21 mouse cellular contexts compared by ENCODE assay signal in genomic region chr11:19631055-19631695, GRCm38 (mm10).
DNase-seq lines count a peak whose midpoint lies in the region; ATAC-seq and TF ChIP-seq lines count a peak whose summit lies in the region.
"Had no signal": no experiment of that assay in that cellular context is flagged by ENCODE, and none has a peak within 500 bp of the region (broad histone marks: within the 10 kb centered on the region; RNA-seq: fewer than 3 reads in every experiment).

No protein-coding gene starts in this region.

- H3K4me1 ChIP-seq in heart, adult 2 months (ENCODE audit: control insufficient read depth, insufficient read depth, low read length) = no peaks in the 10 kb centered on the region
- peaks cover 5% of the 10 kb centered on the region for H3K4me1 ChIP-seq in limb, embryonic 11.5 days (ENCODE audit: control insufficient read depth, insufficient read depth, low read length)
- H3K4me1 ChIP-seq: embryonic facial prominence, embryonic 12.5 days; forebrain, embryonic 13.5 days; hindbrain, embryonic 12.5 days; hindbrain, embryonic 15.5 days; intestine, embryonic 15.5 days had no signal

- H3K27me3 ChIP-seq in heart, adult 2 months (ENCODE audit: control insufficient read depth, insufficient read depth, low read length) = no peaks in the 10 kb centered on the region
- H3K27me3 ChIP-seq in limb, embryonic 11.5 days (ENCODE audit: control insufficient read depth, insufficient read depth, low read length) = no peaks in the 10 kb centered on the region
- no peaks in the 10 kb centered on the region for H3K27me3 ChIP-seq in myocyte (ENCODE audit: control insufficient read depth, insufficient read depth, insufficient read length)
- H3K27me3 ChIP-seq: embryonic facial prominence, embryonic 12.5 days; forebrain, embryonic 13.5 days; hindbrain, embryonic 12.5 days; hindbrain, embryonic 15.5 days; intestine, embryonic 15.5 days had no signal

- no peak for TF ChIP-seq EP300 in heart, adult 2 months (IDR thresholded peaks at IDR 0.05; ENCODE audit: insufficient read depth, low read depth, low read length)

- no peaks in the 10 kb centered on the region for H3K9me3 ChIP-seq in limb, embryonic 11.5 days (ENCODE audit: control insufficient read depth, low read length)
- H3K9me3 ChIP-seq: embryonic facial prominence, embryonic 12.5 days; forebrain, embryonic 13.5 days; hindbrain, embryonic 12.5 days; hindbrain, embryonic 15.5 days; intestine, embryonic 15.5 days had no signal

- ATAC-seq in limb, embryonic 11.5 days (ENCODE audit: insufficient number of reproducible peaks, low FRiP score, low TSS enrichment, low read depth) = peak; percentile 70
- ATAC-seq: CD4-positive, CD25-positive, alpha-beta regulatory T cell, adult 4 months; forebrain, embryonic 13.5 days; forebrain, postnatal 0 days; intestine, embryonic 15.5 days had no signal

- peak; percentile 64 for DNase-seq in heart, adult 11 months
- DNase-seq in heart, adult 2 months = no peak
- DNase-seq in limb, embryonic 11.5 days (ENCODE audit: low spot score) = peak; percentile 76
- no peak for DNase-seq in thymus, postnatal 14 days
- DNase-seq in adipocyte (ENCODE audit: low spot score) = no peak
- DNase-seq: adrenal gland, adult 8-10 months; adrenal gland, postnatal 25 days; cerebellum, adult 11-12 months; cerebellum, adult 8-10 months; cerebellum, postnatal 14 days; forebrain, postnatal 0 days; gastrocnemius, postnatal 25 days had no signal

- no peak overlapping the region for H3K4me3 ChIP-seq in heart, adult 2 months
- no peak overlapping the region for H3K4me3 ChIP-seq in limb, embryonic 11.5 days (ENCODE audit: low read depth, low read length)
- no peak overlapping the region for H3K4me3 ChIP-seq in myocyte
- H3K4me3 ChIP-seq: embryonic facial prominence, embryonic 12.5 days; erythroblast, embryonic 14.5 days; forebrain, embryonic 13.5 days; hindbrain, embryonic 12.5 days; hindbrain, embryonic 15.5 days; intestine, embryonic 15.5 days had no signal

- no peak for TF ChIP-seq CTCF in heart, adult 2 months (IDR thresholded peaks at IDR 0.05)

- no peak overlapping the region for H3ac ChIP-seq in myocyte (ENCODE audit: control insufficient read depth, insufficient read length)

- no peak overlapping the region for H3K27ac ChIP-seq in heart, adult 2 months
- H3K27ac ChIP-seq in limb, embryonic 11.5 days (replicated peaks; ENCODE audit: low read depth, low read length) = no peak overlapping the region
- H3K27ac ChIP-seq: embryonic facial prominence, embryonic 12.5 days; forebrain, embryonic 13.5 days; hindbrain, embryonic 12.5 days; hindbrain, embryonic 15.5 days; intestine, embryonic 15.5 days had no signal

- no peak overlapping the region for H3K4me2 ChIP-seq in limb, embryonic 11.5 days (ENCODE audit: low read depth, severe bottlenecking)
- no peak overlapping the region for H3K4me2 ChIP-seq in myocyte (ENCODE audit: low read depth)
- H3K4me2 ChIP-seq: embryonic facial prominence, embryonic 12.5 days; forebrain, embryonic 13.5 days; heart, embryonic 11.5 days; hindbrain, embryonic 12.5 days; hindbrain, embryonic 15.5 days; intestine, embryonic 15.5 days had no signal

- no peak overlapping the region for H3K9ac ChIP-seq in heart, adult 2 months (ENCODE audit: low read depth, low read length)
- no peak overlapping the region for H3K9ac ChIP-seq in limb, embryonic 11.5 days (ENCODE audit: low read length)
- H3K9ac ChIP-seq: embryonic facial prominence, embryonic 12.5 days; forebrain, embryonic 13.5 days; forebrain, postnatal 0 days; hindbrain, embryonic 12.5 days; hindbrain, embryonic 15.5 days; intestine, embryonic 15.5 days had no signal

- TF ChIP-seq POLR2A in heart, adult 2 months (IDR thresholded peaks at IDR 0.05; ENCODE audit: insufficient read depth, low read depth, low read length) = no peak
- TF ChIP-seq POLR2A in myocyte (IDR thresholded peaks at IDR 0.05; ENCODE audit: insufficient read length, low read depth) = no peak

- intact Hi-C loops in heart, adult 2 months (cut with DNase I) = no loop called here

- no peaks in the 10 kb centered on the region for H3K79me2 ChIP-seq in heart, adult 2 months (replicated peaks; ENCODE audit: control insufficient read depth, insufficient read depth, low read length)
- H3K79me2 ChIP-seq in myocyte (ENCODE audit: control insufficient read depth, insufficient read depth) = no peaks in the 10 kb centered on the region

- 93% methylated on average over 6 of the region's 6 CpGs for WGBS in heart, adult 2 months
- 22% methylated on average over 6 of the region's 6 CpGs for WGBS in limb, embryonic 11.5 days

- no peaks in the 10 kb centered on the region for H3K36me3 ChIP-seq in heart, adult 2 months (ENCODE audit: control insufficient read depth, insufficient read depth, low read length)
- no peaks in the 10 kb centered on the region for H3K36me3 ChIP-seq in limb, embryonic 11.5 days (ENCODE audit: control insufficient read depth, insufficient read depth, low read length)
- no peaks in the 10 kb centered on the region for H3K36me3 ChIP-seq in myocyte (ENCODE audit: control insufficient read depth, insufficient read depth)
- H3K36me3 ChIP-seq: embryonic facial prominence, embryonic 12.5 days; hindbrain, embryonic 12.5 days; hindbrain, embryonic 15.5 days; intestine, embryonic 15.5 days had no signal

TF ChIP-seq in myocyte, 11 proteins besides CTCF, POLR2A, EP300 and RAD21:
- no peak for TF ChIP-seq E2F4 (IDR thresholded peaks at IDR 0.05; ENCODE audit: insufficient read depth)
- TF ChIP-seq MYOD1 (IDR thresholded peaks at IDR 0.05; ENCODE audit: control insufficient read depth in 1 of 3, insufficient read length in 2 of 3, low read depth in 2 of 3) = peak in 2 of 3 experiments; percentile 33 to 50

Comparison
In these comparisons a context has a peak if more than half of its experiments do, and no peak if none do; other contexts are left out.
1. DNase-seq: peak in heart, adult 11 months (single experiment) and limb, embryonic 11.5 days (single experiment); none in heart, adult 2 months (0 of 2), thymus, postnatal 14 days (single experiment) and adipocyte (single experiment).